In the genomic region with DNA sequence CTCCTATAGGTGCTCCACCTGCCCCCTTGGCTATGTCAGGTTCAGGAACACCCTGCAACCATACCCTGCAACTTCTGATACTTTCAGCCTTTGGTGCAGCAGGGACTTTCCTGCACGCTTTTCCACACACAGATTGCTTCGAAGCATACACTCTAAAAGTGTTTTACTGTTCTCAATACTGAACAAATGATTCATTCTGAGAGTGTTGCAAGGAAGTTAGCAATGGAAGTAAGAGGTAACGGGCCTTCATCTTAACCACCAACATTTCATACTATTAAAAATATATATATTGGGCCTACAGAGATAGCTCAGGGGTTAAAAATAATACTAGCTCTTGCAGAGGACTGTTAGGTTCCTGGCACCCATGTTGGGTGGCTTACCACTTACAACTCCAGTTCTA, we compare ENCODE assay signal across 26 mouse cellular contexts. TPM values are rescaled to one million over a fixed set of nuclear protein-coding genes. Genes with fewer than 3 reads are reported as not detected.
"Had no signal": no experiment of that assay in that cellular context is flagged by ENCODE, and none has a peak within 500 bp of the region (broad histone marks: within the 10 kb centered on the region; RNA-seq: fewer than 3 reads in every experiment).

No protein-coding gene starts in this region.

- H3K4me3 ChIP-seq: embryonic facial prominence, embryonic 10.5 days; embryonic facial prominence, embryonic 12.5 days; embryonic facial prominence, embryonic 13.5 days; embryonic facial prominence, embryonic 15.5 days; erythroblast, embryonic 14.5 days; forebrain, embryonic 10.5 days; forebrain, embryonic 12.5 days; forebrain, embryonic 13.5 days; forebrain, embryonic 15.5 days; gastrocnemius, adult 2 months; heart, adult 2 months; heart, embryonic 10.5 days had no signal

- H3K27me3 ChIP-seq: embryonic facial prominence, embryonic 12.5 days; embryonic facial prominence, embryonic 13.5 days; embryonic facial prominence, embryonic 15.5 days; forebrain, embryonic 12.5 days; forebrain, embryonic 13.5 days; forebrain, embryonic 15.5 days had no signal

- ATAC-seq: forebrain, embryonic 13.5 days; forebrain, embryonic 14.5 days; forebrain, embryonic 15.5 days; forebrain, embryonic 16.5 days; forebrain, postnatal 0 days had no signal

- H3K4me1 ChIP-seq: embryonic facial prominence, embryonic 12.5 days; embryonic facial prominence, embryonic 13.5 days; embryonic facial prominence, embryonic 15.5 days; forebrain, embryonic 15.5 days; heart, embryonic 10.5 days had no signal

- H3K4me2 ChIP-seq: embryonic facial prominence, embryonic 12.5 days; embryonic facial prominence, embryonic 13.5 days; embryonic facial prominence, embryonic 15.5 days; forebrain, embryonic 12.5 days; forebrain, embryonic 13.5 days; forebrain, embryonic 15.5 days had no signal

- DNase-seq: cerebellum, adult 9-11 months; cerebellum, postnatal 14 days; cerebellum, postnatal 25 days; cerebellum, postnatal 36 days; embryo, embryonic 11 days; forebrain, postnatal 0 days; gastrocnemius, adult 2 months; gastrocnemius, postnatal 10 days; gastrocnemius, postnatal 14 days; gastrocnemius, postnatal 25 days; gastrocnemius, postnatal 36 days; heart, adult 11 months; heart, adult 2 months had no signal

- H3K27ac ChIP-seq: embryonic facial prominence, embryonic 10.5 days; embryonic facial prominence, embryonic 12.5 days; embryonic facial prominence, embryonic 13.5 days; embryonic facial prominence, embryonic 15.5 days; forebrain, embryonic 10.5 days; forebrain, embryonic 12.5 days; forebrain, embryonic 15.5 days; gastrocnemius, adult 2 months; heart, adult 2 months; heart, embryonic 10.5 days had no signal

- H3K9me3 ChIP-seq: embryonic facial prominence, embryonic 10.5 days; embryonic facial prominence, embryonic 12.5 days; embryonic facial prominence, embryonic 13.5 days; embryonic facial prominence, embryonic 15.5 days; forebrain, embryonic 10.5 days; forebrain, embryonic 12.5 days; forebrain, embryonic 13.5 days; forebrain, embryonic 15.5 days; heart, embryonic 10.5 days had no signal

- H3K9ac ChIP-seq: embryonic facial prominence, embryonic 12.5 days; embryonic facial prominence, embryonic 13.5 days; embryonic facial prominence, embryonic 15.5 days; forebrain, embryonic 12.5 days; forebrain, embryonic 13.5 days; forebrain, embryonic 15.5 days; forebrain, postnatal 0 days had no signal

RNA-seq across cellular contexts. Expression of a gene that starts 46.6 kb away (rescaled TPM):
- total RNA-seq: granulocyte monocyte progenitor cell, adult 5-6 weeks had no signal
